Mouse (Mus musculus): Measurements from ENCODE around the gene Exosc10. TPM values are rescaled to one million over a fixed set of nuclear protein-coding genes. Genes with fewer than 3 reads are reported as not detected.

Gene Exosc10
- total RNA-seq, 2 experiments from 2014 or later = 45.7 to 46.5 TPM

DNA sequence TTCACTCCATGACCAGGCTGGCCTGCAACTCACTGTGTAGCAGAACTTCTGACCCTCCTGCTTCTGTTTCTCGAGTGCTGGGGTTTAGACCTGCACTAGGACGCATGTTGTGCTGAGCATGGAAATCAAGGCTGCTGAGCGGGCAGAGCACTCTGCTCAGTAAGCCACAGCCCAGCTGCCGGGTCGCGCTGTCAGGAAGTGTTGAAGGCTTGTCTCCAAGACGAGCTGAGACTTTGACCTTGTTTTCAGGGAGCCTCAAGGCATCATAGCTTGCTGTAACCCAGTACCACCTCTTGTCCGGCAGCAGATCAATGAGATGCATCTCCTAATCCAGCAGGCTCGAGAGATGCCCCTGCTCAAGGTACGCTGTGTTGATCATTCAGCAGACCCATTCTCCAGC, 11.9 kb downstream of the Exosc10 start:
- intact Hi-C loops (cut with DNase I) = no loop called here
- DNase-seq = no peak

DNA sequence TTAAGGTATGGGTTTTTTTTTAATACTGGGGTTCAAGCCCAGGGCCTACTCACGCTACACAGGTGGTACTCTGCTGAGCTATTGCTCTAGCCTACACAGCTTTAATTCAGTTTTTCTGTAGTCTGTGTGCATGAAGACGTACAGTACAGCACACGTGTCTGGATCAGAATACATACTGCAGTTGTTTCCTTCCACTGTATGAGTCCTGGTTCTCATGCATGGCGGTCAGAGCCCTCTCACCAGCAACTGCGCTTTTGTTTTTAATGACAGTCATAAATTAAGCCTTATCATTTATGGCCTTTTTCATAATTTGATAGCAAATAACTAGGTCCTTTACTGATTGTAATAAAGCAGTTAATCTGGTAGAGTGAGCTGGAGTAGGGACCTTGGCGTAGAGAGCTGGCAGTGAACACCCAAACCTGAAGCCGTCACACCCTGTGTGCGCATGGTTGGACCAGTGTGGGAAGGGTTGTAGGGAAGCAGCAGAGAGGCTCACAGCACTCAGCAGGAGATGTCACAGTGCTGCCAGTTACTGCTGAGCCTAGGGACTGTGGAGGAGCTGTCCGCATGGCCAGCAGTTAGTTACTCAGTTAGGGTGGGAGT, 12.6 kb downstream of the Exosc10 start:
- DNase-seq = no peak
- intact Hi-C loops (cut with DNase I) = no loop called here

DNA sequence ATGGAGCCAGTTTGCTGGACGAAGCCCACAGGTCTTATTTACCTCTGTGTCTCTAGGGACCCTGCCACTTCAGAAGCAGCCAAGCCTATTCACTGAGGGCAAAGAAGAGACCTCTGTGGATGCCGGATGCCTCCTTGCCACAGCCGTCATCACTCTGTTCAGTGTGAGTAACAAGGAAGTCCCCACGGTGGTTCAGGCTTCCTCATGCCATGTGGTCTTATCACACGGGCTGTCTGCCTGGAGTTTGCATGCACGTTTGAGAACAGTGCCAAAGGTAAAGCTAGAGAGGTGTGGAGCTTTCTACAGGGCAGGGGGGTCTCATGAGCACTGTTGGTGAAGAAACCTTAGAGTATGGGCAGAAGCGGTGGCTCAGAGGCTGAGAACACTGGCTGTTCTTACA, 15.0 kb downstream of the Exosc10 start:
- intact Hi-C loops (cut with DNase I) = no loop called here
- DNase-seq = no peak

DNA sequence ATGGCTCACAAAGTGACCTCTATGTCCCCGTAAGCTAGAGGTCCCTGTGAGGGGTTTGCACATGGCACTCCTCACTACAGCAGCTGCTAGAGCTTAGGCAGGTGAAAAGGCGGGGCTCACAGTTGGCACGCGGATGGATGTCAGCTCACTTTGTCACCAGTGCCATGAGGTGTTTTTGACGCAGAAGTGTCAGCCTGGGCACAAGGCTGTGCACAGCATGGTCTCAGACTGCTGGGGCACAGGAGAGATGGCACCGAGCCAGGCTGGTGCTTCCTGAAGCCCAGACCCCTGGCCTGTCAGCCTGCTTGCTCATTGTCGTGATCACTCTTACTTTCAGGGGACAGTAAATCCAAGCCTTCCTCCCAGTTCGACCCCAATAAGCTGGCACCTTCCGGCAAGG, 22.5 kb downstream of the Exosc10 start:
- DNase-seq = no peak
- intact Hi-C loops (cut with DNase I) = no loop called here

DNA sequence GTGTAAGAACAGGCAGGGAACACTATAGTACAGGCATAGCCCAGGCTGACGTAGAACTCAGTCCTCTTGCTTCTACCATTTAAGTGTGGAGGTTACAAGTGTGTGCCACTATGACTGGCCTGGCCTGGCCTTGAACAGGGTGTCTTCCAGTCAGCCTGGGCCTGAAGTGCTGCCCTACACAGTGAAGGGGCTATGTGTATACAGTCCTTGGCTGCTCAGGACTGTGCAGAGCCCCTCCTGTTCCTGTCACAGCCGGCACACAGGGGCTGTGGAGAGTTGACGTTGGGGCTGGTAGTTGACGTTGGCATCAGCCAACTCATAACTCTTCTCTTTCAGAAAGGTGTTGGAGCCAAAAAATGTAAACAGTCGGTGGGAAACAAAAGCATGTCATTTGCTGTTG, 23.2 kb downstream of the Exosc10 start:
- intact Hi-C loops (cut with DNase I) = no loop called here
- no peak for DNase-seq

DNA sequence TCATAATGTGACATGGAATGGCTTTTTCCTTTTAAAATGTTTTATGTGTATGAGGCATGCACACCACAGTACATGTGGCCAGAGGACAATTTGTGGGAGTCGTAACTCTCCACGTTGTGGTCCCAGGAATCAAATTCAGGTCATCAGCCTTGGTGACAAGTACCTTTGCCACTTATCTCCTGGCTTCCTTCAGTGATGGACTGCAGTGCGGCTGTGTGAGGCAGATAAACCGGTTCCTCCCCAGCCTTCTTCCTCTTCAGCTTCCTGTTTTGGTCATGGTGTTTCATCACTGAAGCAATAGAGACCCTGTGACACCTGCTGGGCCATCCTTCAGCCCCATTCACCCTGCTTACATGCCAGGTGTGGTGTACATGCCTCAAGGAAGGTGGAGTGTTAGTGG, 25.0 kb downstream of the Exosc10 start:
- DNase-seq = no peak
- intact Hi-C loops (cut with DNase I) = no loop called here

DNA sequence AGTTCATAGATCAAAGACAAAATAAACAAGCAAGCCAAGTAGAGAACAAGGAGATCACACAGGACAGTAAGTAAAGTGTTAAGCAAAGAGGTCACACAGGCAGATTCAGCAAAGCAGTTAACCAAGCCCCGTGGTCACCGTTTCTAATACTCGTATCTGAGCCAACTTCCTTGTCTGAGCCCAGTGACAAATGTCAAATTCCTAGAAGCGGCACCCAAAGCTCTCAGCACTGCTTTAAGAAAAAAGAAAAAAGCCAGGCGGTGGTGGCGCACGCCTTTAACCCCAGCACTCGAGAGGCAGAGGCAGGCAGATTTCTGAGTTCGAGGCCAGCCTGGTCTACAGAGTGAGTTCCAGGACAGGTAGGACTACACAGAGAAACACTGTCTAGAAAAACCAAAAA, 28.4 kb downstream of the Exosc10 start:
- DNase-seq = no peak
- intact Hi-C loops (cut with DNase I) = no loop called here

DNA sequence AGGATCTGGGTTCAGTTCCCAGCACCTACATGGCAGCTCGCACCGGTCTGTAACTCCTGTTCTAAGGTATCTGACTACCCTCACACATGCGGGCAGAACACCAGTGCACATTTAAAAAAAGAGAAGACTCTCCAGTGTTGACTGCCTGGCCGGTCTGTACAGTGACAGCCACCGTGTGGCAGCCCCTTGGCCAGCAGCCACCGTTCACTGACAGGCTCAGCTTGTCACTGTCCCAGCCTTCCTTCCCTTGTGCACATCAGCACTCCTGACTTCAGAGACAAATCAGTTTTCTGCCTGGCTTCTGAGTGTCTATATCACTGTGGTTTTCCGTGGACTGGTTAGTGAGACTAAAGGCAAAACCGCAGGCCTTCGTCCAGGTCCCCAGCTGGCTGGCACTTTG, 30.6 kb downstream of the Exosc10 start:
- peak; percentile 27 to 44 for DNase-seq
- intact Hi-C loops (cut with DNase I) = no loop called here

DNA sequence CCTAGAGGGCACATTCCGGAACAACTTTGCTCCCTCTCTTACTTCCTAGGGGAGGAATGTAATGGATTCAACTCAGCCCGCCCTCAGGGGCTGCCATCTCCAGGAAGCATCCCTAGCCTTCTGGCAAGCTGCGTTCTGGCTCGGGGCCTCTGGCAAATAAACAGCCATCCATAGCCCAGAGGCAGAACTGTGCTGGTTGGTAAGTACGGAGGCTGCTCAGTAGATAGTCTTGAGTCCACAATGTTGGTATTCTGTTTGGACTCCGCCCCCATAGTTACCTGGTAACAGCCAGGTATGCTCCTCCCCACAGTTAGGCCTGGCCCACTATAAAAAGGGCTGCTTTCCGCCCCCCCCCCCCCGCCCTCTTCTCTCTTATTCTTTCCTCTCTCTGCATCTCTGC, 31.3 kb downstream of the Exosc10 start:
- intact Hi-C loops (cut with DNase I) = no loop called here
- no peak for DNase-seq

DNA sequence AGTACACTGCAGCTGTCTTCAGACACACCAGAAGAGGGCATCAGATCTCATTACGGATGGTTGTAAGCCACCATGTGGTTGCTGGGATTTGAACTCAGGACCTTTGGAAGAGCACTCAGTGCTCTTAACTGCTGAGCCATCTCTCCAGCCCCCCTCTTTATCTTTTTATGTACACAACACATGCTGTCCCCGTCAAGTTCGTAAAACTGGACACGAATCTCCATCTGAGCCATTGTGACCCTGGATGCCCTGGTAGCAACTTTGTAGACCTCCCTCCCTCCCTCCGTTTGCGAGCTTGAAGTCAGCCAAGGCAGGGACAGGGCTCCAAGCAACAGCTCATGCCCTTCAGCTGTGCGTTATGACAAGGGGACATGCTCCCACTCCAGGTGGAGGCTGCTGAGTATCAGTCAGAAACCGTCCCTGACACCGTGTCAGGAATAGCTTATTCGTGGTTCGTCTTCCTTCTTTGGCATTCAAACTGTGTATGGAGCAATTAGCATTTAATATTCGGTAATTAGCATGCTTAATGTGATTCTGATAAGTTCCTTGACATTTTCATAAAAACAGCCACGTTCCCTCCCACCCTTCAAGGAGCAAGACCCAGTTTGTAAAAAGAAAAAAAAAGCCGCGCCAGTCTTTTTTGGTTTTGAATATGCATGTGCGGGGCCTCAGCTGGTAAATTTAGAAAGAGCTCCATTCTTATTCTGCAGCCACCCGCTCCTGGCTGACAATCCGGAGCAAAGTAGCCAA, 32.4 kb downstream of the Exosc10 start:
- DNase-seq = peak in 1 of 2 experiments; percentile 39
- intact Hi-C loops (cut with DNase I) = no loop called here

DNA sequence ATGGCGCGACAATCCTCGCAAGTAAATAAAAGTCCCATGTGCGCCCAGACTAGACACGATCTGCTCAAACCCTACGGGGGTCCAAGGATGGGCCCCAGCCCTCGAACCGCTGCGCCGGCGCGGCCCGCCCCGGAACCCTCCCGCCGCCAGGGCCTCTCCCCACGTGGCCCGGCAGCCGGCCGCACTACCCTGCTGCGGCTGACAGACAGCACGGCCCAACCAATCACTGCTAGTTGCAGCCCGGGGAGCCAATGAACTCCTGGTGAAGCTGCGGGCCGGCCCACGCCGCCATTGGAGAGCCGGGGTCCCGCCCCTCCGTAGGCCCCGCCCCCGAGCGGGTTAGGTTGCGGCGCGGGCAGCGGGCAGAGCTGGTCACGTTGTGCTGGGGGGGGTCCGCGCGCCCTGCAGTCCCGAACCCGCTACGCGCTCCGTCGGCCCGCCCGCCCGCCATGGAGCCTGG, 33.0 kb downstream of the Exosc10 start, which contains the start of gene Srm:
Gene Srm (plus strand): TSS at position 333 of the 460 bp plus-strand sequence.
- DNase-seq = peak; percentile 98
- intact Hi-C loops (cut with DNase I) = no loop called here

DNA sequence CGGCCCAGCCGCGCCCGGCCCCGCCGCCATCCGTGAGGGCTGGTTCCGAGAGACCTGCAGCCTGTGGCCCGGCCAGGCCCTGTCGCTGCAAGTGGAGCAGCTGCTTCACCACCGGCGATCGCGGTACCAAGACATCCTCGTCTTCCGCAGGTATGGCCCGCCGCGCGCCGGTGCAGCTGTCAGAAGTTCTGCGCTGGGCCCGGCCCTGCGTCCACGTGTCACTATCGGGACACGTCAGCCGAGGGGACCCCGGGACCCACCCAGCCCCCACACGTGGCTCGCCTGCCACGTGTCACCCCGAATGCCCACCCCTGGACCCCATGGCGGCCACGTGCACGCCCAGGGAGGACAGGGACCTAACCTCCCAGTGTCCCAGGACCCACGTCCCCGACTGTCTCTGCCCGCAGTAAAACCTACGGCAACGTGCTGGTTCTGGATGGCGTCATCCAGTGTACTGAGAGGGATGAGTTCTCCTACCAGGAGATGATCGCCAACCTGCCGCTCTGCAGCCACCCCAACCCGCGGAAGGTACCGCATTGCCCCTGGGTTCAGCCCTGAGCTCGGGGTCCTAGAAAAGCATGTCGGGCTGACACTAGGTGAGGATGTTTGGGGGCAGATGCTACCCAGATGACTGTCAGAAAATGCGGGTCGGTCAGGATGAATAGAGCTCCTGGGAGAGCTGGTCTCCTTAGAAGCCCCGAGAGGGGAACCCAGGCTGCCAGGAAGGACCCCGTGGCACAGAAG, 33.6 kb downstream of the Exosc10 start:
- intact Hi-C loops (cut with DNase I) = no loop called here
- DNase-seq = no peak

DNA sequence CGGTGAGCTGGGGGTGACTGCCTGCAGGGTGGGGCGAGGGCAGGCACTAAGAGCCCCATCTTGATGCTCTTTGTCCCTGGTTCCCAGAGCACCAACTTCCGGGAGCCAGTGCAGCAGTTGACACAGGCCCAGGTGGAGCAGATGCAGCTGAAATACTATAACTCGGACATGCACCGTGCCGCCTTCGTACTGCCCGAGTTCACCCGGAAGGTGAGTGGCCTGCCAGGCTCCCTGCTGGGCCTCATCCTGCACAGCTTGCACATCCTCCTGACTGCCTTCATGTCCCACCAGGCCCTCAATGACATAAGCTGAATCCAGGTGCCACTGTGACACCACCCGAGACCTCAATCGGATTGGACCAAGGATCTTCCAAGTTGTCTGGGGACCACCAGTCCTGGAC, 35.8 kb downstream of the Exosc10 start:
- intact Hi-C loops (cut with DNase I) = no loop called here
- DNase-seq = no peak

DNA sequence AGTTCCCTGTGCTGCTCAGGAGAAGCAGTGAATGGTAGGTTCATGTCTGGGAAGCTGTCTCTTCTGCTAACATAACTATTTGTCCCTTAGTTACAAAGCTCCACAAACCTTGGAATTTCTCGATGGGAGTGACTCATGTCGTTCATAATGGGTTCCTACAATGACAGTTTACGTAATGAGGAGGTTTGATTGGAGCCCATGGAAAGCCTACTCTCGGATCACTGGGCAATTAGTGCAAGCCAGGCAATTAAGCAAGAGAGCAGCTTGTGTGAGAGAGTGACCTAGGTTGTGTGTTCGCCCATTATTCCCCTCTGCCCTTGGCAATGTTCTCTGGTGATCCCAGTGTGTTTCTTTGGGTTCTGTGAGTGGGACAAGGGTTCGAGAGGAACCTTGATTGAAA, 37.7 kb downstream of the Exosc10 start:
- no peak for DNase-seq
- intact Hi-C loops (cut with DNase I) = no loop called here

DNA sequence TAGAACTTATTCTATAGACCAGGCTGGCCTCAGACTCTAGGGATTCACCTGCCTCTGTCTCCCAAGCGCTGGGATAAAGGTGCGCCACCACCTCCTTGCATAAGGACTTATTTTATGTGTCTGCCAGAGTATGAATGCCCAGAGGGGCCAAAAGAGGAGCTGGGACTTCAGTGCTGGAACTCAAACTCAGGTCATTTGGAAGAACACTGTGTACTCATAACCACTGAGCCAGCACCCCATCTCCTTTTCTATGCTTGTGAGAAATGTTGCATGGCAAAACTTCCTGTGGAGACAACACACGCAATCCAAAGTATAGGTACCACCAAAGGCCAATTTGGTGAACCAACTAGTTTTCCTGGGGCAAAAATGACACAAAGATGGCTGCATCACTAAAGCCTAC, 38.5 kb downstream of the Exosc10 start:
- intact Hi-C loops (cut with DNase I) = no loop called here

DNA sequence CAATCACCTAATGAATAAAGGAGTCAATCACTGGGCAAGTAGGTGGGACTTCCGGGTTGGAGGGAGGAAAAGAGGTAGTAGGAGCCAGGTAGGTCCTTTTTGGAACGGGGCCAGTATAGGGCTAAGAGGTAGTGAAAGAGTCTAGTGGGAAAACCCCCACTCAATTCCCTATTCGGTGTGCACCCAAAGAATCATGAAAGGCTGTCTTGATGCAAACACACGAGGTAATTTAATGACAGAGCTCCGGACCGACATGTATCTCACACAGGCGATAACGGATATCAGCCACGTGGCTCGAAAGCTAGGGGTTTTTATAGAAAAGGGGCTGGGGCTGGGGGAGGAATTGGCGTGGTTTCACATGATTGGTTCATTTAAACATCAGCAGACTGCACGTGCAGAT, 40.6 kb downstream of the Exosc10 start:
- no peak for DNase-seq
- intact Hi-C loops (cut with DNase I) = no loop called here

More for the DNA sequence above, 38.5 kb downstream of the Exosc10 start:
- DNase-seq = no peak

DNA sequence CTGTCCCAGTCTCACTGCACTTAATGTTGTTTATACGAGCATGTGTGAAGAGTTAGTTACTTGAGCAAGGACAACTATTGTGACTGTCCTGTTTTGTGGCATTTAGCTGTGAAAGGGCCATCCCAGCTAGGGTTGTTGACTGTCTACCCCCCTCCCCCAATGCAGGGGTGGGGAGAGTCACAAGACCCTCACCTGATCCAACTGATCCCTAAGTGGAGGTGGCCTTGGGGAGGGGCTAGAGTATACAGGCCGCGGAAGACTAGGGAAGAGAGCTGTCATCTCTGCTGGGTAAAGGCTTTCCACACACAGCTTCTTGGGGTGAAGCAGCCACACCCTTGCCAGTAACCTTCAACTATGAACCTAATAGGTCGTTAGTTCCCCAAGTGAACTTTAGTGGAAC, 42.1 kb downstream of the Exosc10 start:
- no peak for DNase-seq
- intact Hi-C loops (cut with DNase I) = no loop called here

DNA sequence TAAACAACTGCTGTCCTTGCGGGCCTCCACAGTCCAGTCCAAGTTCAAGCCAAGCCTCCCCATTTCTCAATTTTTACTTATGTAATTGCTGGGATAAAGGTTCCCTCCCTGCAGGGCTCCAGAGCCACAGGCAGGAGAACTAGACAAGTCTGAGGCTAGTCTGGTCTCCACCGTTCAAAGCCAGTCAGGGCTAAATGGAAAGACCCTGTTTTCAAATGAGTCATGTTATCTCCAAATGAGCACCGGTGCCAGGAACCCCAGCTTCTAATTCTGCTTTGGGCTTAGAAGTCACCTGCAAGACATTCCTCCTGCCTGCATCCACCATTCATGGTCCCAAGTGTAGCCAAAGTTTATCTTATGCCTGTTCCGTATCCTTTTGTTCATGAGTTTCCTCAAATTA, 43.6 kb downstream of the Exosc10 start:
- intact Hi-C loops (cut with DNase I) = no loop called here
- DNase-seq = no peak

DNA sequence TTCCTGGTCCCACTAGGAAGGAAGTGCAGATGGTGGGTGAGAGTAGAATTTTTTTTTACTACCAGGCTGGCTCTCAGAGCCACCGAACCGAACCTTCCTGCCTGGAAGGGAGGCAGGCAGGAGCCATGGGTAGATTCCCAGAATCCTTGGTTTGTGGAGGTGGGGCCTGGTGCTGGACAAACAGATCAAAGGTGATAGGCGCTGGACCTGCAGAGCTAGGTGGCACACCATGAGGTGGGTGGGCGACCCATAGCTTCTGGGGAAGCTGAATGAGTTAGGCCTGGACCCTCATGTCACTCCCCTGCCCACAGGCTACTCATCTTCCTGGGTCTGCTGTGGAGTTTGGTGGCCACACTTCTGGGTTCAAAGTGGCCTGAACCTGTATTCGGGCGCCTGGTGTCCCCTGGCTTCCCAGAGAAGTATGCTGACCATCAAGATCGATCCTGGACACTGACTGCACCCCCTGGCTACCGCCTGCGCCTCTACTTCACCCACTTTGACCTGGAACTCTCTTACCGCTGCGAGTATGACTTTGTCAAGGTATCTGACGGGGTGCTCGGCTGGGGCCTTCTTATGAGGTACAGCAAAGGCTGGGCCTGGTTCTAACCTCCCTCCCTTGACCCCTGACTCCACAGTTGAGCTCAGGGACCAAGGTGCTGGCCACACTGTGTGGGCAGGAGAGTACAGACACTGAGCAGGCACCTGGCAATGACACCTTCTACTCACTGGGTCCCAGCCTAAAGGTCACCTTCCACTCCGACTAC, 44.3 kb downstream of the Exosc10 start, which contains the start of gene Masp2:
Gene Masp2 (plus strand): TSS at position 198 of the 764 bp plus-strand sequence.
- no peak for DNase-seq
- intact Hi-C loops (cut with DNase I) = no loop called here

DNA sequence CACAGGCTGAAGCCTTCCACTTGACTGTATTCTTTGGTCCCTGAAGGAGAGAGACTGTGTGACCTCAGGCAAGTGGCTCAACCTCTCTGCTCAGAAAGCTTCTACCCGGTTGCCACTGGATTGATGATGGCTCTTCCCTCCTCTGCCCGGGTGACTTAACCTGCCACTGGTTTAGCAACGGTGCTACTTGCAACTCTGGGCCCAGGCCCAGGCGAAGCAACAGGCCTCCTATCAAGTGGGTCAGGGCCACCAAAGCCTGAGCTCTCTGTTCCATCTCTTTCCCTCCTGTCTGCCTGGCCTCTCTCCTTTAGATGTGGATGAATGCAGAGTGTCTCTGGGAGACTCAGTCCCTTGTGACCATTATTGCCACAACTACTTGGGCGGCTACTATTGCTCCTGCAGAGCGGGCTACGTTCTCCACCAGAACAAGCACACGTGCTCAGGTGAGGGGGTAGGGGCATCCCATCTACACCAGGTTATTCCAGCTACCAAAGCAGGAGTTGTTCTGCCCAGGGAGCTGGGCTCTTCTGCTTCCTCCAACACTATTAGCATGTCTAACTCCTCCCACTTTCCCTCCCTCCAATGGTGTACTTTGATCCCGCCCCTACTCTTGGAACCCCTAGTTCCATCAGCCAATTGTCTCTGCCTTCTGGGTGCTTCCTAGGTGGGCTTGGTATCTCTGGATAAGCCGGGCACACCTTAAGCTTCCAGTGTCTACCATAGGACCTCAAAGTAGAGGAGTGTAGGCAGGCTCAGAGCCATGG, 45.3 kb downstream of the Exosc10 start:
- DNase-seq = no peak
- intact Hi-C loops (cut with DNase I) = no loop called here

All from heart, postnatal 14 days (tissue).